Mouse (Mus musculus) mouse embryonic stem cell (cell line): ENCODE measurements around the gene Kazald1.

Experiments used
- in situ Hi-C, 2 experiments: fragments of 300-500 bp; cut with MboI; formaldehyde crosslinking; loops; 1 replicate in 1 of 2; 3 replicates in 1 of 2; pipeline ENCODE4 v1.14.3; 2019 to 2020; ENCODE audit warnings: low sequenced_read_pairs in 2 of 2, low pct_unique_long_range_greater_than_20kb in 1 of 2, mixed read lengths in 1 of 2; ENCODE audit not compliant: unreplicated experiment in 1 of 2

Gene Kazald1

DNA sequence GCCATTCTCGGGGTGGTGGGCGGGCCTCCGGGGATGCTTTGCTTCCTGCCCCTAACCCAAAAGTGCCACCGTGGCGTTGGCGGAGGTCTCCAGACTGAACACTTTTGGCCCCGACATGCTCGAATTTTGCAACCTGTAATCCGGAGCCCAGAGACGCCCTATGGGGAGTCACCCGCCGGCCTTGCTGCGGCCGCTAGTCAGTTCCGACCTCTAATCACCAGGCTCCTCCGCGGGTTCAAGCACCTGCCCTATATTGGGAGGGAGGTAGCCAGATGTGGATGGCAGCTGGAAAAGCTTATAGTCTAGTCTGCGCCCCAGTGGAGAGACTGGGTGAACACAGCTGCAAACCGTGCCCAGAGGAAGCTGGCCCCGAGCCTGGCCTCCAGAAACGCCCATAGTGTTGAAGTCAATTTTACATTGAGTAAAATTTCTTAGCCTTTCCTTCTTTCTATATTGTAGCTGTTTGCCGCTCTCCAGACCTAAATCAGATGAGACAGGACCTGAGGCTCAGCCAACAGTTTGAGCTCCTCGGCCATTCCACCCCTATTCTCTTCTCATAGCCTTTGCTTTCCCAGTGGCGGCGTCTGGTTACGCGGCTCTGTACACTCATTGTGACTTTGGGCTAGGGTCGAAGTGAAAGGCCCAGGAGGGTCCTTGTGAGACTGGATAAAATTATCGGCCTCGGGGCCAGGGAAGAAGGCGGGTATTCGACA is 438 bp downstream of the Kazald1 start:
- in situ Hi-C loops, result no loop called here

DNA sequence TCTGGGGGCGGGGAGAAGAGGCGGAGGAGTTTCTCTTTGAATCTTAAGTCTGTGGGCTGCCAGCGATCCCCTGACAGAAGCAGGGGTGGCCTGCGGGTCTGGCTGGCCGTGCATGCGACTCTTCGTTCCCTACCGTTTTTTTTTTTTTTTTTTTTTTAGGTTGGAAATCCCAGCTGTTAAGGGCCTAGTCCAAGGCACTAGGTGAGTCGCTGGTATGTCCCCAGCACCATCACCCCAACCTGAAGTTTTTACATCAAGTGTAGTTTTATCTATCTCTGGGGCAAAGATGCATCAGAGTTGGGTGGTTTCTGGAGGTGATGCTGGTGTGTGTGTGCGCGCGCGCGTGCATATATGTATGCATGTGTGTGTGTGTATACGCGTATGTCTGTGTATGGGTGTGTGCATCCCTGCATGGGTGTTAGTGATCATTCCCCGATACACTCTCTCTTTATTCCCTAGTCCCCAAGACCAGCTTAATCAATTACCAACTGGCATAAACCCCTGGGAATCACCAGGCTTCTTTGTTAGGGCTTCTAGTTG is 1.1 kb downstream of the Kazald1 start:
- in situ Hi-C loops, result no loop called here

DNA sequence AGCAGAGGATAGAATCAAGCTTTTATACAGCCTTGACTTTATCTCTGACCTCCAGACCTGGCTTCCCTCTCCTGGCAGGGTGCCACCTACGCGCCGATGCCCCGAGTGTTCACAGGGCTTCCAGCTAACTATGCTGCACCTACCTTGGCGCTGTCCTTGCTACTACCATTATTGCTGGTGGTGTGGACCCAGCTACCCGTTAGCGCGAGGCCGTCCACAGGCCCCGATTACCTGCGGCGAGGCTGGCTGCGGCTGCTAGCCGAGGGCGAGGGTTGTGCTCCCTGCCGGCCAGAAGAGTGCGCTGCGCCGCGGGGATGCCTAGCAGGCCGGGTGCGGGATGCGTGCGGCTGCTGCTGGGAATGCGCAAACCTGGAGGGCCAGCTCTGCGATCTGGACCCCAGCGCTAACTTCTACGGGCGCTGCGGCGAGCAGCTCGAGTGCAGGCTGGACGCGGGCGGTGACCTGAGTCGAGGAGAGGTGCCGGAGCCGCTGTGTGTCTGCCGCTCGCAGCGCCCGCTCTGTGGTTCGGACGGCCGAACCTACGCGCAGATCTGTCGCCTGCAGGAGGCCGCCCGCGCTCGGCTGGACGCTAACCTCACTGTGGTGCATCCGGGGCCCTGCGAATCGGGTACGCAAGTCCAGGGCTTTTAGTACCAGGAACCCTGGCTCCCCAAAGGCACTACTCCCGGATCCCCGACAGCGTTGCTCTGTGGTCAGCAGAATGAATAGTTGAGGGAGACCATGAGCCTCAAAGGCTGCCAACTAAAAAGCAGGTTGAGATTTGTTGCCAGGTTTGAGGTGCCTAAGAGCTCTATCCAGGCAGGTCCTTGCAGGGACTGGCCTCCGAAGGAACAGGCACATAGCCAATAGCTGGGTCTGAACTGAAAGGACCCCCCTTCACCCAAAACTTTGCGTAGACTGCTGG is 1.8 kb downstream of the Kazald1 start:
- in situ Hi-C loops, result no loop called here

DNA sequence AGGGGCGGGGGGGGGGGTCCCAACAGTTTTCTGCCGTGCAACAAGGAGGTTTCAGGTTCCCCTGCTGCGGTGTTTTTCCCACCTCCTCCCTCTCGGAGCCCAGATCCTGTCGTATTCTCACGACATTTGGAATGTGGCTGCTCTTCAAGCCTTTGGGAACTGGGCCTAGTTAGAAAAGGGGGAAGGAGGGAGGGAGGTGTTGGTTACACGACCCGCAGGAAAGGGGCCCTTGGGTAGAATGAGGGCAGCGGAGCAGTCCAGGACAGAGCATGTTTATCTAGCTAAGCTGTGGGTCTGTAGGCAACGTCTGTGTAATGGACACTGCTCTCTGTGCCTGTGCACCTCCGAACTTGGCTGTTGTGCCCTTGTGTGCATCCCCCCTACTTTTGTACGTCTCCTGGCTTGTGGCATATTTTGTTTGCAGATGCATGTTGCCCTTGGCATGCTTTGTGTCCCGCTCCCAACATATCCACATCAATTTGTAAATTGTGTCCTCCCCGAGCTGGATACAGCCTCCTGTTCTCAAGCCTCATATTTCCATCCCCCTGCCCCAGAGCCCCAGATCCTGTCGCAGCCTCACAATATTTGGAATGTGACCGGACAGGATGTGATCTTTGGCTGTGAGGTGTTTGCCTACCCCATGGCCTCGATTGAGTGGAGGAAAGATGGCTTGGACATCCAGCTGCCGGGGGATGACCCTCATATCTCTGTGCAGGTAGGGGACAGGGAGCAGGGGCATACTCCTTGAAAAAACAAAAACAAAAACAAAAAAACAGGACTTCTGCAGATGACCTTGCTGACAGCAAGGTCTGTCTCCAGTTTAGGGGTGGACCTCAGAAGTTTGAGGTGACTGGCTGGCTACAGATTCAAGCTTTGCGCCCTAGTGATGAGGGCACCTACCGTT is 3.0 kb downstream of the Kazald1 start:
- in situ Hi-C loops, result no loop called here

DNA sequence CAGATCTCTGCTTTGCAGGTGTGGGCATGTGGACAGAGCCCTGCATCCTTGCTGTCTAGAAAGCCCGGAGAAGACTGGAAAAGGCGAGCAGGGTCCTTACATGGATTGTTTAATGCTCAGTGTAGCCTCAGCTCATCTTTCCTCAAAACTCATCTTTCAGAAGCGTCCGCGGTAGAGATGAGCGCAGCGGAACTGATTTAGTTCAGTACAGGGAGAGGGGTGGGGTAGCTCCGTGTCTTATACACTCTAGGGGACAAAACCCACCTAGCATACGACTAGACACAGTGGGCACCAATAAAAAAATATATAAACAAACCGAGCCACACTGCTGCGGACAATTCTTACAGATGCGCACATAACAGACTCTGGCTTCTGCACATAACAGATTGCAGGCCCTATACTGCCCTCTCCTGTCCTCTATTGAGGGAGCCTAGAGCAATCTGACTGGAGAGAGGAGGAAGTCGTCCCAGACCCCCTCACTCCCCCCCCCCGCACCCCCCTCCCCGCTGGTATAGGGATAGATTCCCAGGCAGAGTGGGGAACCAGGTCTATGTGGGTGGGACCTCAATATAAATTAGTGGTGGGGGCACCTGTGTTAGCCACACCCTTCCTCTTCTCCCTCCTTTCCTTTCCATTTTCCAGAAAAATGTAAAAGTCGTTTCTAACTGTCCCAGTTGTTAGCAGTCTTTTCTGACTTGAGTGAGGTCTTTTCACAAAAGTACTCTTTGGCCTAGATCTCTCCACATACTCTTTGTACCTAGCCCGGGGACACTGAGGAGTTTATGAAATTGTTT is 4.1 kb downstream of the Kazald1 start:
- in situ Hi-C loops, result no loop called here

DNA sequence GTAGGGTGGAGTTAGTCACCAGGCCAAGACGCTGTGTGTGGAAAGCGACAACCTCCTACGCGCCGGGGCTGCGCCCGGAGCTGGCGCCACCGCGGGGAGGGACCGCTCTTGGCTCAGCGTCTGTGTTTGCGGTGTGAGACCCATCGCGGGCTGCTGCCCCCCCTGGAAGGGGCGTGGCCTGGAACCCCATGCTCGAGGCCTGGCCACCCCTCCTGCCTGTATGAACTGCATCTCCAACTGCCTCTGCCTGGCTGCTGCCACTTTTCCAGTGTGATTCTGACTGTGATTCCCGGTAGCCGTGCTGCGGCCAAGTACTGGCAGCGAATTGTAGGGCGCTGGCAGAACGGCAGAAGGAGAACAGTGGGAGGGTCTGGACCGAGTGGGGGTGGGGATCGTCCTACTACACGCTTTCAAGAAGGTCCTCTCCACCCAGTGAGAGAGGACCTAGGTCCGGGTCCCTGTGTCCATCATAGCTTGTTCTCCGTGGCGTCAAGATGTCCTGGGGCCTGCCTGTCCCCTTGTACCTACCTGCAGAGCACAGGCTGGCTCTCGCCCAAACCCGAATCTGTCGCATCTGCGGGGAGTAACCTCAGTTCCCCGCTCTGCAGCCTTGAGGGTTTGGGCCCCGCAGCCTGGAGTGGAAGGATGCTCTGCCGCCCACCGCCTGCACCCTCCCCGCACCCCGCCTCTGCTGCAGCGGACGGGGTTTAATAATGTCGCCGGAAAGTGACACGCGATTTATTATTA is 4.9 kb downstream of the Kazald1 start:
- in situ Hi-C loops, result no loop called here

DNA sequence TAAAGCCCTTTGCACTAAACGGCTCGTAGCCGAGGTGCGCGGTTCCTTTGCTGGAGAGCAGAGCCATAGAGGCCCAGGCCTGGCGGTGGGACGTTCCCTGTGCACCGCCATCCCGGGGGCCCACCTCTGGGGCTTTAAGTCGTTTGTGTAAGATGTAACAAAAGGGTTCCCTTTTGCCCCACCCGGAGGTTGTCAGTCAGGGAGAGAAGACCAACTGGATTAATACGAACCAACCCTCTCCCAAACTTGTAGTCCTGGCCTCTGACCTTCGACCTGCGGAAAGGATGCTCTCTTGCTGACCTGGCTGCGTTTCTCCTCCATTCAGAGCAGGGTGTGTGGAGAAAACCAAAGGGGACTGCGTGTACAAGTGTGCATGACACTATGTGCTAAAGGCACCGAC is 5.7 kb downstream of the Kazald1 start:
- in situ Hi-C loops, result no loop called here

DNA sequence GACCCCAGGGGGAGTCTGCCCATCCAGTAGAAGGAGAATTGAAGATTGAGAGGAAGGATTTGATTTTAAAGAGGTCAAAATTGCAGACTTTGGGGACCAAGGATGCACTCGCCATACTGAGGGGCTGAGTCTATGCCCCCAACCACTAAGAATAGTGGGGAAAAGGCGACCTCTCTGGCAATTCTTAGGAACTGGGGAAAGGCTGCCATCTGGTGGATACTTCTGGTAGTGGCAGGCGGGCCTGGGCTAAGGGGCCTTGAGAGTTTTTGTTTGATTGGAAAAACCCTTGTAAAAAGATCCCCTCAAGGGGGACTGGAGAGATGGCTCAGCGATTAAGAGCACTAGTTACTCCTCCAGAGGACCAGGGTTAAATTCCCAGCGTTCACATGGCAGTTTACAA is 6.2 kb downstream of the Kazald1 start:
- in situ Hi-C loops, result no loop called here

DNA sequence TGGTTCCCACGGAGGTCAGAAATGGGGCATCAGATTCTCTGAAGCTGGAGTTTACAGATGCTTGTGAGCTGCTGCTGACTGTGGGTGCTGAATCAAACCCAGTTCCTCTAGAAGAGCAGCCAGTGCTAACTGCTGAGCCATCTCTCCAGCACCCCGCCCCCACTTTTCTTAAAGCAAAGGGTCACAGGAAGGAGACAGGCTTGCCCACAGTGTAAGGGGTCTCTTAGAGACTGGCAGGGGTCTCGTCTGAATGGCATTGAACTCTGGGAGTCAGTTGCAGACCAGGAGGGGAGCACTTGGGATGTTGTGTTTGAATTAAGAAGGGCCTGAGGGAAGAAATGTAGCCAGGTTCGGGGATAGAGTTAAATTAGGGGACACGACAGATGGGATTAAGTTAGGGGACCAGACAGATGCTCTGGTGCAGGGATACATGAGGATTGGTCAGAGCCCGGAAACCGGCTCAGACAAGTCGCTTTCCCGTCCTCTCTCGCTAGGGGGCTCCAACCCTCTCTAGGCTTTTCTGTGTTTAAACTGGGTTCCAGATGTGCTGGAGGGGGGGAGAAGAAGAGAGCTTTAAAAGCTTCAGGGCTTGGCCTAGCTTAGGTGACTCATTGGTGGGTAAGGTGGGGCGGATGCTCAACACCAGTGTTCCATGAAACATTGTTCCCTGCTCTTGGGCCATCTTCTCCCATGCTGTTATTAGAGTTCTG is 7.0 kb downstream of the Kazald1 start:
- in situ Hi-C loops, result no loop called here

DNA sequence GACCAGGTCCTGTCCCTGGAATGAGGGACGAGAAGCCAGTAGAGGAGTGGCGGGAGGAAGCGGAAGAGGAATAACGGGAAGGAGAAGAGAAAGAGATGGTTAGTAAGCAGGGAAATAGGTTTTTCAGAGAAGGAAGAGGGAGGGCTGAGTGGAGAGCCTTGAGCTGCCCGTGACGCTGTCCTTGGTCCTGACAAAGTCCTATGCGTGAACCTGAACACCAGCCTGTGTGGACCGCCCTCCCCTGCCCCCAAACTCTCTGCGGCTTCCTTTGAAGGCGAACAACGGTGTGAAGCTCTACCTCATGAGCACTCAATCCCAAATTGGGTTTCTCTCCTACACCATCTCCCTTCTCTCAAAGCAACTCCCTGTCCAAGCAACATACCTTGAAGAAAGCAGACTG is 22.8 kb downstream of the Kazald1 start:
- in situ Hi-C loops, result no loop called here

DNA sequence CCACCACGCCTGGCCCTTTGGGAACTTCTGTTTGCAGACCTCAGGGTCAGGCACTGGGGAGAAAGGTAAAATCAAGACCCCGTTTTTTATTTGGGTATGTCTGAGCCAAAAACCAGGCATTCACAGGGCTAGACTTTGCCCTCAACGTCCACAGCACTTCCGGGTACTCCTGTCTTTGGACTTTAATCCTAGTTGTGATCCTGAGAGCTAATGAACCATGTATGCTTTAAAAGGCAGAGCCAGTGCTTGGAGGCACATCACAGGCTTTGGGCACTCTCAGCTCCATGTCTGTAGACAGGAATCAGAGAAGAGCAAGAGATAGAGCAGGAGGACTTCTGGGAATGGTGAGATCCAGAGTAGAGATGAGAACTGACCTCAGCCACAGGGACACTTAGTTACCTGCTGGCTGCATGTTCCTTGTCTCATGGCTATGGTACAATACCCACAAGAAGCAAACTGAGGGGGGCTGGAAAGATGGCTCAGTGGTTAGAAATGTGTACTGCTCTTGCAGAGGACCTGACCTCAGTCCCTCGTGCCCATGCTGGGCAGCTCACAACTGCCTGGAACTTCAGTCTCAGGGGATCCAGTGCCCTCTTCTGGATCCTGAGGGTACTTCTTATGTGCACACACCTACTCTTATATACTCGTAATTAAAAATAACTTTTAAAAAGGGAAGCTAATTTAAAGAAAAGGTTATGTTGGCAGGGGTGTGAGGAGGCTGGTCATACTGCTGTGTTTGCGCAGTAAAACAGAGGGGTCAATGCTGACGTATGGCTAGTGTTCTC is 25.6 kb downstream of the Kazald1 start:
- in situ Hi-C loops, result loop anchor here in 1 of 2 experiments (10.0 kb wide), 1 partner anchor 54 kb away; the partner anchor contains the start of gene Tlx1

DNA sequence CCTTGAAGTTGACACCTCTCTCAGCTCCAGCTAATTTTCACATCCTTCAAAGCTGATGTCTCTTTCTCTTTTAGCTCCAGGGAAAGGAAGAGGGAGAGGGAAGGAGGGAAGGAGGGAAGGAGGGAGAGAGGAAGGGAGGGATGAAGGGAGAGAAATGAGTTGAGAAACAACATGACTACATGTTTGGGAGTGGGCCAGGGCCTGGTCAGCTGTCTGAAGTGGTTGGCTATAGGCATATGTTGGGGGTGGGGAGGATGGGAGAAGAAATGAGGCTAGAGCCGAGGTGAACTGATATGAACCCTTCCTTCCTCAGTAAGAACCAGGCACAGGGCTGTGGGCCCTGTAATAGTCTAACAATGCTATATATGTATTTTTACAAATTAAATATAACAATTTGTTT is 30.6 kb downstream of the Kazald1 start:
- in situ Hi-C loops, result loop anchor here in 1 of 2 experiments (10.0 kb wide), 1 partner anchor 49 kb away; the partner anchor contains the start of gene Tlx1

DNA sequence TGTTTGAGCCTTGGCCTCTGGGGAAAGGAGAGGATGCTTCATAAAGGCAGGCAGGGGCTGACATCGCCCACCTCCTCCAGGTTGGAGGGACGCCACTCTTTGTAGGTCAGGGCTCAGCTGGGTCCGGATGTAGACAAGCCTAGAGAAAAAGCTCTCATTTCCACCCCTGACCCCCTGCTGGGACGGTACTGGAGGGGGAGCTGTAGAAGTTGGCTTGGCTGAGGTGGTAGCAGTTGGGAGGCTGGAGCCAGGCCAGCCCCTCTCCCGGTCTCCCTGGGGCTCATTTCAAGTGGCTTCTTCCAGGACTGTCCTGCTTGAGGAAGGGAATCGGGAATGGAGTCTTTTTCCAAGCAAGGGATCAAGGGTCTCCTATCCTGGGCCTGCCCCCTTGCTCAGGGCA is 31.6 kb downstream of the Kazald1 start:
- in situ Hi-C loops, result loop anchor here in 1 of 2 experiments (10.0 kb wide), 1 partner anchor 48 kb away; the partner anchor contains the start of gene Tlx1

DNA sequence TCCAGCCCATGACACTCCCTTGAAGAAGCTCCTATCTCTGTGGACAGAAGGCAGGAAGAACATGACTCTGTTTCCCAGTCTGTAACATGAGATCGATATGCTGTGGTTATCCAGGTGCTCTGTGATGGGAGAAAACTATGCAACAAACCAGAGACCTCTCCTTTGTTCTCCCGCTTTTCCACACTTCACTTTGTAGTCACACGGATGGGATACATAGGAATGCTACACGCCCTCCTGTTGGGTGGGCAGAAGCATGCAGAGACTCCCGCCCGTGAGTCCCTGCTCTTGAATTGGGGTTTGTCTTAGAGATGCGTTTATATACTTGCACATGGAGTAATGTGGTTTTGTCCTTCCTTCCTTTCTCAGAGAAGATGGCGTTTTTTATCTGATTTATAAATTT is 35.6 kb downstream of the Kazald1 start:
- in situ Hi-C loops, result no loop called here

DNA sequence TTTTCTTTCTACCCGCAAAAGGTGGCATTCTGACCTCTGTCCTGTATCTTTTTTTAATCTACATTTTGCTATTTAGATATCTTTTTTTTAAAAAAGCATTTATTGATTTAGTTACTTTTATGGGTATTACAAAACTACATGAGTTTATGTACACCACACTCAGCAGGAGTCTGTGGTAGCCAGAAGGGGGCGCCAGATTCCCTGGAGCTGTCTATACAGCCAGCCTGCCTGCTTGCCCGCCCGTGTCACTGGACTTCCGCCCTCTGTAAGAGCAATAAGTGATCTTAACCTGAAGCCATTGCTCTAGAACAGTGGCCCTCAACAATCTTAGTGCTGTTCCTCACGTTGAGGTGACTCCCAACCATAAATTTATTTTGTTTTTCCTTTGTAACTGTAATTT is 37.4 kb downstream of the Kazald1 start:
- in situ Hi-C loops, result no loop called here
